10 mouse cellular contexts compared by ENCODE assay signal in the genomic region with DNA sequence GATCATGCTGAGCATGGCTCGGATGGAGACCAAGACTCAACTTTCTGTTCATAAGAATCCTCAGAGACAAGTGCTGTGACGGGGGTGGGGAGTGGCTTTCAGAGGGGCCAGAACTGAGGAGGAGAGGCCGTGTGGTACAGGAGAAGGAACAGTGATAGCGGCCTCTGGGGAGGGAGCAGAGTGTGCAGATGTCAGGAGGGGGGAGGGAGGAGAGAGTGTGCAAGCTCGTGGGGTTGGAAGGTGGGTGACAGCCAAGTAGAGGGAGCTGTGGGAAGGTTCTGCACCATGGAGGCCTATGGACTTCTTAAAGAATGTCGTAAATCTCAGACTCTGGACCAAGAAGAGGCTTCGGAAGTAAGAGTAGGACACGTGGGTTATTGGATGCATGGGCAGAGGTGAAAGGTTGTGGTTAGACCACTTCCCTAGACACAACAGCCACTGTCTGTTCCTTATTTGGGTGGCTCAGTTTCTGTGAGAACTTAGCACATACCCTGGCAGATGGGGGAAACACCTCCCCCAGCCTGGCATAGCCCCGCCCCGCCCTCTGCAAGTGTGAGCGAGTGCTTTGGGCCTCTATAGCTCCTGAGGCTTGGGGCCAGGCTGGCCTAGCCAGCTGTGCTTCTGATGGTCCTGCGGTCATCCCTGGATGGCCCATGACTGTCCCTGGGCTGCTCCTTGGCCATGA. TPM values are rescaled to one million over a fixed set of nuclear protein-coding genes. Genes with fewer than 3 reads are reported as not detected.
A peak's percentile ranks its signal among the peaks of the same experiment; 100 is the strongest.
DNase-seq lines count a peak whose midpoint lies in the region; TF ChIP-seq lines count a peak whose summit lies in the region.
"Had no signal": no experiment of that assay in that cellular context is flagged by ENCODE, and none has a peak within 500 bp of the region (broad histone marks: within the 10 kb centered on the region; RNA-seq: fewer than 3 reads in every experiment).

No protein-coding gene starts in this region.

- dilution Hi-C loops in CH12.LX (cut with MboI; ENCODE audit: extremely low pct_ligation_motif_present, extremely low pct_unique_long_range_greater_than_20kb, low sequenced_read_pairs), result no loop called here

- H3K9me3 ChIP-seq in CH12.LX (replicated peaks; ENCODE audit: low read length), result no peaks in the 10 kb centered on the region
- H3K9me3 ChIP-seq: hindbrain, embryonic 15.5 days; megakaryocyte, embryonic 14.5 days had no signal

- peak; percentile 77 for TF ChIP-seq EP300 in CH12.LX (IDR thresholded peaks at IDR 0.05; ENCODE audit: low read length)

- no peak for TF ChIP-seq RAD21 in CH12.LX (IDR thresholded peaks at IDR 0.05; ENCODE audit: low read depth, low read length)

- peaks cover 18 to 30% of the 10 kb centered on the region in 2 experiments for H3K4me1 ChIP-seq in CH12.LX (ENCODE audit: control insufficient read depth in 1 of 2, insufficient read depth in 2 of 2)
- H3K4me1 ChIP-seq: hindbrain, embryonic 15.5 days had no signal

- H3K4me3 ChIP-seq in gastrocnemius, adult 2 months, result no peak overlapping the region
- no peak overlapping the region for H3K4me3 ChIP-seq in CH12.LX (replicated peaks in 1 of 3; ENCODE audit: low read depth in 2 of 3, low read length in 2 of 3, poor library complexity in 1 of 3)
- H3K4me3 ChIP-seq: hindbrain, embryonic 15.5 days; megakaryocyte, embryonic 14.5 days had no signal

- no peaks in the 10 kb centered on the region for H3K79me2 ChIP-seq in CH12.LX (replicated peaks; ENCODE audit: control insufficient read depth, extremely low read depth, insufficient read depth, poor library complexity, severe bottlenecking)

- H3K36me3 ChIP-seq in CH12.LX (replicated peaks in 1 of 2; ENCODE audit: control insufficient read depth in 1 of 2, insufficient read depth in 1 of 2, low read length in 1 of 2), result no peaks in the 10 kb centered on the region
- H3K36me3 ChIP-seq: hindbrain, embryonic 15.5 days had no signal

- no peak for TF ChIP-seq POLR2A in CH12.LX (IDR thresholded peaks at IDR 0.05; ENCODE audit: low read depth, low read length)

- TF ChIP-seq CTCF in gastrocnemius, adult 2 months (IDR thresholded peaks at IDR 0.05), result no peak
- no peak for TF ChIP-seq CTCF in CH12.LX (conservative IDR thresholded peaks at IDR 0.05 in 1 of 2, IDR thresholded peaks at IDR 0.05 in 1 of 2; ENCODE audit: low read depth in 2 of 2, low read length in 2 of 2)

- peaks cover 24% of the 10 kb centered on the region for H3K27me3 ChIP-seq in CH12.LX (replicated peaks)
- H3K27me3 ChIP-seq: hindbrain, embryonic 15.5 days had no signal

- H3K4me2 ChIP-seq in CH12.LX (ENCODE audit: insufficient read depth, low read depth, poor library complexity, severe bottlenecking), result peak overlapping the region; percentile 6
- H3K4me2 ChIP-seq: hindbrain, embryonic 15.5 days had no signal

- DNase-seq in gastrocnemius, adult 2 months, result peak; percentile 24
- no peak for DNase-seq in gastrocnemius, postnatal 4 days (ENCODE audit: low spot score in 2 of 2)
- DNase-seq in CH12.LX (ENCODE audit: extremely low read depth), result peak; percentile 92
- peak; percentile 67 for DNase-seq in lung, postnatal 25 days (ENCODE audit: low spot score)
- peak; percentile 75 to 87 for DNase-seq in spleen, postnatal 4 days (ENCODE audit: low spot score in 2 of 2)
- no peak for DNase-seq in cerebellum, adult 9-11 months
- no peak for DNase-seq in urinary bladder, adult 2 months (ENCODE audit: low spot score)
- DNase-seq in adrenal gland, postnatal 25 days, result no peak

- intact Hi-C loops in gastrocnemius, adult 2 months (cut with DNase I), result no loop called here

- no peak overlapping the region for H3K9ac ChIP-seq in CH12.LX (ENCODE audit: insufficient read depth, low read depth)
- H3K9ac ChIP-seq: hindbrain, embryonic 15.5 days had no signal

- 0 out of 2 replicates have a peak overlapping the region, but pooled peaks have one; percentile 46 for H3K27ac ChIP-seq in gastrocnemius, adult 2 months
- no peak overlapping the region for H3K27ac ChIP-seq in CH12.LX (ENCODE audit: insufficient read depth, low read depth)
- H3K27ac ChIP-seq: hindbrain, embryonic 15.5 days had no signal

- in situ Hi-C loops in CH12.LX (cut with MboI; ENCODE audit: low pct_ligation_motif_present, low pct_unique_long_range_greater_than_20kb, low sequenced_read_pairs), result loop anchor here (5.0 kb wide), 1 partner anchor 69 kb away; no protein-coding TSS in a partner anchor

TF ChIP-seq in CH12.LX, 34 proteins besides CTCF, POLR2A, EP300 and RAD21:
- TF ChIP-seq TBP (conservative IDR thresholded peaks at IDR 0.05; ENCODE audit: low read depth, low read length) (no peak), GABPA (IDR thresholded peaks at IDR 0.05; ENCODE audit: insufficient replicate concordance, low read depth, low read length) (no peak), ZNF384 (IDR thresholded peaks at IDR 0.05; ENCODE audit: low read depth, low read length) (no peak), JUN (IDR thresholded peaks at IDR 0.05; ENCODE audit: insufficient read depth, low read depth, low read length) (no peak), UBTF (IDR thresholded peaks at IDR 0.05; ENCODE audit: low read depth, low read length) (no peak), CHD1 (IDR thresholded peaks at IDR 0.05; ENCODE audit: low read depth, low read length) (no peak), ETS1 (conservative IDR thresholded peaks at IDR 0.05; ENCODE audit: low read depth, low read length) (peak; percentile 78), ZMIZ1 (IDR thresholded peaks at IDR 0.05; ENCODE audit: low read depth, low read length) (no peak), RCOR1 (conservative IDR thresholded peaks at IDR 0.05; ENCODE audit: low read depth, low read length) (peak; percentile 80; the same call in 1 of the 2 replicates), MAZ (IDR thresholded peaks at IDR 0.05; ENCODE audit: low read depth, low read length) (no peak; the same call in 1 of the 2 replicates), HCFC1 (IDR thresholded peaks at IDR 0.05; ENCODE audit: low read depth, low read length) (no peak), MEF2A (IDR thresholded peaks at IDR 0.05; ENCODE audit: borderline replicate concordance, low read depth, low read length) (peak; percentile 90), TCF12 (IDR thresholded peaks at IDR 0.05; ENCODE audit: low read depth, low read length) (peak; percentile 66; the same call in 1 of the 2 replicates), IRF4 (IDR thresholded peaks at IDR 0.05; ENCODE audit: low read depth, low read length) (peak; percentile 74), SMC3 (IDR thresholded peaks at IDR 0.05; ENCODE audit: low read depth, low read length) (no peak), KAT2A (IDR thresholded peaks at IDR 0.05; ENCODE audit: insufficient replicate concordance, low read length) (no peak), MAFK (IDR thresholded peaks at IDR 0.05; ENCODE audit: insufficient replicate concordance, low read length) (peak; percentile 90), USF2 (conservative IDR thresholded peaks at IDR 0.05; ENCODE audit: low read depth, low read length) (peak; percentile 54), NRF1 (IDR thresholded peaks at IDR 0.05; ENCODE audit: low read depth, low read length) (no peak), USF1 (IDR thresholded peaks at IDR 0.05; ENCODE audit: low read depth, low read length) (peak; percentile 52), BHLHE40 (IDR thresholded peaks at IDR 0.05; ENCODE audit: low read depth, low read length) (peak; percentile 97), POLR2AphosphoS2 (IDR thresholded peaks at IDR 0.05; ENCODE audit: low read depth, low read length) (no peak), NELFE (IDR thresholded peaks at IDR 0.05; ENCODE audit: low read depth, low read length) (no peak), ZKSCAN1 (IDR thresholded peaks at IDR 0.05; ENCODE audit: borderline replicate concordance, low read depth, low read length) (no peak), MAX (IDR thresholded peaks at IDR 0.05; ENCODE audit: low read length) (peak; percentile 95), E2F4 (IDR thresholded peaks at IDR 0.05; ENCODE audit: insufficient replicate concordance, low read depth, low read length) (no peak), MYC (IDR thresholded peaks at IDR 0.05; ENCODE audit: low read depth, low read length) (peak; percentile 88), ELF1 (IDR thresholded peaks at IDR 0.05; ENCODE audit: low read depth, low read length) (peak; percentile 19; the same call in 1 of the 2 replicates), ZC3H11A (IDR thresholded peaks at IDR 0.05; ENCODE audit: low read depth, low read length) (no peak), JUND (conservative IDR thresholded peaks at IDR 0.05; ENCODE audit: low read depth, low read length) (no peak), PAX5 (IDR thresholded peaks at IDR 0.05; ENCODE audit: low read length) (no peak), CHD2 (IDR thresholded peaks at IDR 0.05; ENCODE audit: low read length) (peak; percentile 73), MXI1 (IDR thresholded peaks at IDR 0.05; ENCODE audit: low read depth, low read length) (peak; percentile 71; the same call in 1 of the 2 replicates), SIN3A (IDR thresholded peaks at IDR 0.05; ENCODE audit: low read length) (peak; percentile 54; the same call in 1 of the 2 replicates)

RNA-seq across cellular contexts. Expression of a gene that starts 28.5 kb away (rescaled TPM):
- total RNA-seq in gastrocnemius, adult 2 months (2021), result 10 to 100 TPM in 1 of 2 experiments, 1 to 10 TPM in 1; 7.6 to 16.6 TPM
- 1 to 10 TPM; 8.7 to 8.8 TPM for total RNA-seq in gastrocnemius, postnatal 4 days (2021)
- 0.04 and 0.08 TPM in 2 replicates for total RNA-seq in CH12.LX (2012; rRNA removed)
- total RNA-seq in CH12.LX (2014; rRNA removed), result 0.07 and 0.30 TPM in 2 replicates
- 0.84 and 1.0 TPM in 2 replicates for polyA plus RNA-seq in CH12.LX (2012; ENCODE audit: insufficient read length, low read depth)
- 19.2 and 19.9 TPM in 2 replicates for polyA plus RNA-seq in urinary bladder, adult 2 months (2012; rRNA removed)
- 18.9 and 24.6 TPM in 2 replicates for total RNA-seq in adrenal gland, postnatal 25 days (2021)

RNA-seq across cellular contexts. Expression of a gene that starts 47.7 kb away (rescaled TPM):
- 10 to 100 TPM; 20.1 to 21.4 TPM for total RNA-seq in gastrocnemius, adult 2 months (2021)
- total RNA-seq in gastrocnemius, postnatal 4 days (2021), result 10 to 100 TPM; 22.0 to 22.6 TPM
- total RNA-seq in CH12.LX (2012; rRNA removed) (17.1 and 18.1 TPM in 2 replicates), CH12.LX (2014; rRNA removed) (21.5 and 31.5 TPM in 2 replicates)
- polyA plus RNA-seq in CH12.LX (2012; ENCODE audit: insufficient read length, low read depth), result 16.1 and 18.3 TPM in 2 replicates
- 32.1 and 34.0 TPM in 2 replicates for polyA plus RNA-seq in urinary bladder, adult 2 months (2012; rRNA removed)
- 52.9 and 74.3 TPM in 2 replicates for total RNA-seq in adrenal gland, postnatal 25 days (2021)

Comparison
In these comparisons a context has a peak if more than half of its experiments do, and no peak if none do; other contexts are left out.
1. DNase-seq: peak in gastrocnemius, adult 2 months (single experiment), CH12.LX (single experiment), lung, postnatal 25 days (single experiment) and spleen, postnatal 4 days (2 of 2); none in gastrocnemius, postnatal 4 days (0 of 2), cerebellum, adult 9-11 months (single experiment), urinary bladder, adult 2 months (single experiment) and adrenal gland, postnatal 25 days (single experiment).
2. RNA of a gene that starts 28.5 kb away (total RNA-seq): 18.9 to 24.6 TPM in adrenal gland, postnatal 25 days, 7.6 to 16.6 TPM in gastrocnemius, adult 2 months and 8.7 to 8.8 TPM in gastrocnemius, postnatal 4 days; 0.04 to 0.30 TPM in CH12.LX; every median in the first group is over 4 times any median in the second.